Mouse (Mus musculus): ENCODE results near the gene Gpr84.

The Gpr84 gene

GRCm38 (mm10) chr15:103310365-103310910 is at the start of gene Gpr84:
Gene Gpr84, minus strand, starts transcription at chr15:103310612.
- in situ Hi-C loops (cut with MseI, MboI), result no loop called here

GRCm38 (mm10) chr15:103359869-103360602 is 49.6 kb upstream of the Gpr84 start:
- in situ Hi-C loops (cut with MseI, MboI), result no loop called here

- in situ Hi-C loops (cut with MseI, MboI), result no loop called here
Observed at GRCm38 (mm10) chr15:103359122-103359510, 48.7 kb upstream of the Gpr84 start.

GRCm38 (mm10) chr15:103358278-103359121 is 48.1 kb upstream of the Gpr84 start:
- in situ Hi-C loops (cut with MseI, MboI), result no loop called here

GRCm38 (mm10) chr15:103357817-103358216 is 47.4 kb upstream of the Gpr84 start:
- in situ Hi-C loops (cut with MseI, MboI), result no loop called here

GRCm38 (mm10) chr15:103356130-103356529 is 45.7 kb upstream of the Gpr84 start:
- in situ Hi-C loops (cut with MseI, MboI), result no loop called here

GRCm38 (mm10) chr15:103355420-103355819 is 45.0 kb upstream of the Gpr84 start:
- in situ Hi-C loops (cut with MseI, MboI), result no loop called here

- in situ Hi-C loops (cut with MseI, MboI), result no loop called here
Observed at GRCm38 (mm10) chr15:103354690-103355089, 44.3 kb upstream of the Gpr84 start.

GRCm38 (mm10) chr15:103353511-103354256 is 43.3 kb upstream of the Gpr84 start:
- in situ Hi-C loops (cut with MseI, MboI), result no loop called here

- in situ Hi-C loops (cut with MseI, MboI), result no loop called here
Observed at GRCm38 (mm10) chr15:103352856-103353255, 42.4 kb upstream of the Gpr84 start.

- in situ Hi-C loops (cut with MseI, MboI), result loop anchor here in 1 of 2 experiments (5.0 kb wide), 1 partner anchor 40 kb away; no protein-coding TSS in a partner anchor
Observed at GRCm38 (mm10) chr15:103347275-103347684, 36.9 kb upstream of the Gpr84 start.

GRCm38 (mm10) chr15:103345789-103346188 is 35.4 kb upstream of the Gpr84 start:
- in situ Hi-C loops (cut with MseI, MboI), result loop anchor here in 1 of 2 experiments (5.0 kb wide), 1 partner anchor 42 kb away; no protein-coding TSS in a partner anchor

GRCm38 (mm10) chr15:103343556-103343955 is 33.1 kb upstream of the Gpr84 start:
- in situ Hi-C loops (cut with MseI, MboI), result no loop called here

GRCm38 (mm10) chr15:103343008-103343407 is 32.6 kb upstream of the Gpr84 start:
- in situ Hi-C loops (cut with MseI, MboI), result no loop called here

GRCm38 (mm10) chr15:103342415-103342814 is 32.0 kb upstream of the Gpr84 start:
- in situ Hi-C loops (cut with MseI, MboI), result no loop called here

- in situ Hi-C loops (cut with MseI, MboI), result no loop called here
Observed at GRCm38 (mm10) chr15:103341547-103341946, 31.1 kb upstream of the Gpr84 start.

GRCm38 (mm10) chr15:103340786-103341185 is 30.4 kb upstream of the Gpr84 start:
- in situ Hi-C loops (cut with MseI, MboI), result no loop called here

GRCm38 (mm10) chr15:103339961-103340337 is 29.5 kb upstream of the Gpr84 start, which contains the start of gene Zfp385a:
Gene Zfp385a, minus strand, starts transcription at chr15:103340093.
- in situ Hi-C loops (cut with MseI, MboI), result no loop called here

GRCm38 (mm10) chr15:103339166-103339960 is 29.0 kb upstream of the Gpr84 start:
- in situ Hi-C loops (cut with MseI, MboI), result no loop called here

GRCm38 (mm10) chr15:103338829-103339165 is 28.4 kb upstream of the Gpr84 start:
- in situ Hi-C loops (cut with MseI, MboI), result no loop called here
